Mouse (Mus musculus) cortical plate, adult 2 months (tissue): ENCODE data around the gene Serpine2.

Source experiments
- CTCF ChIP-seq: fragments of 200-500 bp; IDR thresholded peaks from 2 replicates; pipeline ENCODE4 v1.5.1; 2011; ENCODE audit warnings: mild to moderate bottlenecking, control low read depth, low read length; ENCODE audit not compliant: insufficient read depth; ENCODE audit errors: extremely low read depth
- POLR2A ChIP-seq: fragments of 200-500 bp; IDR thresholded peaks from 2 replicates; pipeline ENCODE4 v1.6.1; 2011; ENCODE audit warnings: mild to moderate bottlenecking, low read length, control low read depth; ENCODE audit not compliant: insufficient read depth; ENCODE audit errors: extremely low read depth

- TF ChIP-seq CTCF (peak; percentile 33; the same call in 1 of the 2 replicates), POLR2A (no peak)
These were observed 78.5 kb downstream of the Serpine2 start for GRCm38 (mm10) chr1:79782433-79782832.
